Mouse (Mus musculus): ENCODE data around the gene Asb13. TPM values are rescaled to one million over a fixed set of nuclear protein-coding genes. Genes with fewer than 3 reads are reported as not detected.

Asb13 gene
- 4.9 and 5.1 TPM in 2 replicates for polyA plus RNA-seq (2011; ENCODE audit: insufficient read length, low read depth, missing spikeins)

DNA sequence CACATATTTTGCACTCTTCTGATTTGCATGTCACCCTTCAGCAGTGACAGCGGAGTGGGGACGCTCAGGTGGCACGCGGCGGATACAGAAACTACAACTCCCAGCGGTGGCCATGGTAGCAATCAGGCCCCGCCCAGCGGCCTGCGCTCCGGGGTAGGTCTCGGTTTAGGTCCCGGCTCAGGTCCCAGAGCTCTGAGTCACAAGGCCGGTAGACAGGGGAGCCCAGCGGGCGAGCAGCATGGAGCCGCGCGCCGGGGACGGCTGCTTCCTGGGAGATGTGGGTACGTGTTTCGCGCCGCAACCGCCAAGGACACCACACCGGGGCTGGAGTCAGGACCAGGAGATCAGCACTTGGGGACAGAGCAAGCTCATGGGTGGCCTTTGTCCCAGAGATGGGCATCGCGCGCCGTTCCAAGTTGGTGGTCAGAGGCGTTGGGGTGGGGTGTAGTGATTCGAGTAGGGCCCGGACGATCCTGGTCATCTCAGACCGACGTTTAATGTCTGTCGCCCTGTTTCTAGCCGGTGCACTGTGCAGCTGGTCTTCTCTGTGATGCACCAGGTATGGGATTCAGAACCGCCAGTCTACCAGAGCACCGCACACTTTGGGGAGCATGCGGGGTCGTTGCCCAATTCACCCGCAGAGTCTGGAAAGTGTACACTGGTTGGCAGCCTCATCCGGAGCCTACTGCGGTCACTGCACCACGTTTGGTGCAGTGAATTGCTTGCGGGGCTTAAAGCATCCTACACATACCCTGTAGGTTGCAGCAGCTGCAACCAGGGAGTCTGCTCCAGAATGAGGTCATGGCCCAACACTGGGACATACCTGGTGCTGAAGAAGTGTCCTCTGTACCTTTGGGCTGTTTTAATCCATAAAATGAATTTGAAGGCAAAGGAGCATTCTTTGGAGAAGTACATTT, at the start of gene Asb13:
TSS of gene Asb13 (plus strand) at position 138 of the 917 bp plus-strand sequence.
- Histone ChIP-seq H3K4me3 (ENCODE audit: insufficient read depth, low read length) (peak within 1 kb of the TSS; percentile 58), H3K27ac (ENCODE audit: insufficient read depth, low read length) (no peak within 1 kb of the TSS)

GRCm38 (mm10) chr13:3590789-3591188, 43.0 kb upstream of the Asb13 start:
- TF ChIP-seq POLR2A (IDR thresholded peaks at IDR 0.05; ENCODE audit: low read depth, low read length): no peak
- peak; percentile 3; the same call in 1 of the 2 replicates for TF ChIP-seq CTCF (IDR thresholded peaks at IDR 0.05; ENCODE audit: borderline replicate concordance, insufficient read depth, low read length)
- no peak overlapping the region for H3K4me3 ChIP-seq (ENCODE audit: insufficient read depth, low read length)
- no peaks in the 10 kb centered on the region for H3K4me1 ChIP-seq (ENCODE audit: control insufficient read depth, insufficient read depth, low read length)
- H3K27ac ChIP-seq (ENCODE audit: insufficient read depth, low read length): no peak overlapping the region

More for the DNA sequence above, at the start of gene Asb13:
- no peaks in the 10 kb centered on the region for H3K4me1 ChIP-seq (ENCODE audit: control insufficient read depth, insufficient read depth, low read length)
- TF ChIP-seq POLR2A (IDR thresholded peaks at IDR 0.05; ENCODE audit: low read depth, low read length): peak; percentile 82
- TF ChIP-seq CTCF (IDR thresholded peaks at IDR 0.05; ENCODE audit: borderline replicate concordance, insufficient read depth, low read length): no peak

GRCm38 (mm10) chr13:3594311-3594710, 39.5 kb upstream of the Asb13 start:
- no peak for TF ChIP-seq POLR2A (IDR thresholded peaks at IDR 0.05; ENCODE audit: low read depth, low read length)
- Histone ChIP-seq H3K4me3 (ENCODE audit: insufficient read depth, low read length) (no peak overlapping the region), H3K4me1 (ENCODE audit: control insufficient read depth, insufficient read depth, low read length) (no peaks in the 10 kb centered on the region), H3K27ac (ENCODE audit: insufficient read depth, low read length) (no peak overlapping the region)

GRCm38 (mm10) chr13:3596232-3596631, 37.6 kb upstream of the Asb13 start:
- Histone ChIP-seq H3K4me1 (ENCODE audit: control insufficient read depth, insufficient read depth, low read length) (no peaks in the 10 kb centered on the region), H3K4me3 (ENCODE audit: insufficient read depth, low read length) (no peak overlapping the region), H3K27ac (ENCODE audit: insufficient read depth, low read length) (no peak overlapping the region)
- TF ChIP-seq POLR2A (IDR thresholded peaks at IDR 0.05; ENCODE audit: low read depth, low read length) (no peak), CTCF (IDR thresholded peaks at IDR 0.05; ENCODE audit: borderline replicate concordance, insufficient read depth, low read length) (no peak)

DNA sequence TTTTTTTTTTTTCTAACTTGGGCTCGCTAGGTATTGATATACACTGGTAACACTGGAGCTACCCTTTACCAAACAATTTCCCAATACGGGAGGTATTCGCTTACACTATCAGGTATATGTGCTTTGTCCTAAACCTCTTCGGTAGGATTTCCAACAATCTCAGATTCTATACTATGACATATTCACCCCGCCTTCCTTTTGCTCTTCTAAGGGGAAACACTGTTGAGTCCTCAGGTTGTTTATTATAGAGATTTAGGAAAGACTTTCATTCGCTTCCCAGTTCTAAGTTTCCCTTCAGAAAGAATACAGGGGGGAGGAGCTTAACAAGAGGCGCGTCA, 24.1 kb upstream of the Asb13 start:
- H3K4me1 ChIP-seq (ENCODE audit: control insufficient read depth, insufficient read depth, low read length): no peaks in the 10 kb centered on the region
- H3K4me3 ChIP-seq (ENCODE audit: insufficient read depth, low read length): peak overlapping the region; percentile 91
- TF ChIP-seq CTCF (IDR thresholded peaks at IDR 0.05; ENCODE audit: borderline replicate concordance, insufficient read depth, low read length) (no peak), POLR2A (IDR thresholded peaks at IDR 0.05; ENCODE audit: low read depth, low read length) (no peak)
- no peak overlapping the region for H3K27ac ChIP-seq (ENCODE audit: insufficient read depth, low read length)

DNA sequence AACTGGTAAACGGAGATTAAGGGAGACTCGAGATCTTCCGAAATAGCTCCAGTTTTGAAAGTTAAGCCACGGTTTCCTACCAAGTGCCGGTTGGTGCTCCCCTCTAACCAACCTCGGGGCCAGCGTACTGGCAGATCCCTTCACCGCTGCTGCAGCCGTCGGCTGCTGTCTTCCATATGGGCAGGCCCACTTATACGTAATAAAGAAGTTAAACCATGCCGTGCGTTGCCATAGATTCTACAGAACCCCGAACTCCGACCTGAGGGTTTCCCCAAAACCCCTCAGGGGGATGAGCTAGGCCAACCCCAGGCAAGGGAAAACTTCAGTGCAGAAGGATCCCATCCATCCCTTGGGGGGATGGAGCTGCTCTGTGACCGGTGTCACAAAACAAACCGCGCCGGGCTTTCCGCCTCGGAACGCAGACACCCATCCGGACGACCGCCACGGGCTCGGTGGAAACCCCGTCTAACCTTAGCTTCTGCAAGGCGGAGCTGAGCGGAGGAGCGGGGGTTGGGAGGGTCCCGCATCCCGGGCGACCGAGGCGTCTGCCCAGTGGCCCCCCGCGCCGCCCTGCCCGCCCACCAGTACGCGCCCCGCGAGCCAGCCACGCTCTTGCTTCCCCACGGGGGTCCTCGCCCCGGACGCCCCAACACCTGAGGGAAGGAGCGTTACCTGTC, 23.6 kb upstream of the Asb13 start:
- Histone ChIP-seq H3K4me3 (ENCODE audit: insufficient read depth, low read length) (peak overlapping the region; percentile 91), H3K4me1 (ENCODE audit: control insufficient read depth, insufficient read depth, low read length) (no peaks in the 10 kb centered on the region), H3K27ac (ENCODE audit: insufficient read depth, low read length) (peak overlapping the region; percentile 75)
- TF ChIP-seq CTCF (IDR thresholded peaks at IDR 0.05; ENCODE audit: borderline replicate concordance, insufficient read depth, low read length) (no peak), POLR2A (IDR thresholded peaks at IDR 0.05; ENCODE audit: low read depth, low read length) (no peak)

- Histone ChIP-seq H3K4me3 (ENCODE audit: insufficient read depth, low read length) (peak within 1 kb of the TSS; percentile 91), H3K27ac (ENCODE audit: insufficient read depth, low read length) (peak within 1 kb of the TSS; percentile 75), H3K4me1 (ENCODE audit: control insufficient read depth, insufficient read depth, low read length) (no peaks in the 10 kb centered on the region)
- peak; percentile 69 for TF ChIP-seq POLR2A (IDR thresholded peaks at IDR 0.05; ENCODE audit: low read depth, low read length)
- no peak for TF ChIP-seq CTCF (IDR thresholded peaks at IDR 0.05; ENCODE audit: borderline replicate concordance, insufficient read depth, low read length)
These were observed 22.9 kb upstream of the Asb13 start, which contains the start of gene Fam208b for GRCm38 (mm10) chr13:3610795-3611438. Gene Fam208b (minus strand): TSS chr13:3611108.

DNA sequence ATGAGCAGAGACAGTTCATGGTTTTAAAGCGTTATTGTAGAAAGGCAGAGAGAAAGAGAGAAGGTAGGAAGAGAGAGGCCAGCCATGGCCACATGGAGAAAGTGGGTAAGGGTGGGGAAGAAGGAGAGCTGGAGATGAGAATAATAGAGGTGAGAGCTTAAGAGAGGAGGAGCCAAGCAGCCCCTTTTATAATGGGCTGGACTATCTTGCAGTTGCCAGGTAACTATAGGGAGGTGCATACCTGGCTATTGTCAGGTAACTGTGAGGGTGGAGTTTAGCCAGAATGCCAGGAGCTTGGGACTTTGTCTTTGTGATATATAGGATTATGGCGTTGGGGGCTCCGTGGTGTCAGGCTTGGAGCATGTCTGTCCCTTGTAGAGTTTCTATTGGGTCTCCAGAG, 6.7 kb upstream of the Asb13 start:
- no peak overlapping the region for H3K27ac ChIP-seq (ENCODE audit: insufficient read depth, low read length)
- H3K4me1 ChIP-seq (ENCODE audit: control insufficient read depth, insufficient read depth, low read length): no peaks in the 10 kb centered on the region
- TF ChIP-seq CTCF (IDR thresholded peaks at IDR 0.05; ENCODE audit: borderline replicate concordance, insufficient read depth, low read length) (no peak), POLR2A (IDR thresholded peaks at IDR 0.05; ENCODE audit: low read depth, low read length) (no peak)
- no peak overlapping the region for H3K4me3 ChIP-seq (ENCODE audit: insufficient read depth, low read length)

DNA sequence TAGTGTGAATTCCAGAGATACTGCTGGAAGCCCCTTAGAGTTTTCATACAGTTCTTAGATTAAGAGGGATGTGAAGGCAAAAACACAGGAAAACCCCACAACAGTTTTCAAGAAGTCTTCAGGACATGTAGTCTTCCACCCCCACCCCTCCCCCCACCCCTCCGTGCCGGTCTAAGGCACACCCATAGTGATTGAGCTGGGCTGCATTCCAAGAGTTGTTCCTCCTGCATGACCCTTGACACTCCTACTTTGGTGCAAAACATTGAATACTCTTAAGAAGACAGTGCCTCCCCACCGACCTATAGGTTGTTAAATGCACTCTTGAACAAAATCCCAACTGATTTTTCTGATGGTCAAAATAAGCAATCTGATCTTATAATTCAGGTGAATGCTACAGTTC, 5.7 kb upstream of the Asb13 start:
- H3K27ac ChIP-seq (ENCODE audit: insufficient read depth, low read length): no peak overlapping the region
- no peak overlapping the region for H3K4me3 ChIP-seq (ENCODE audit: insufficient read depth, low read length)
- H3K4me1 ChIP-seq (ENCODE audit: control insufficient read depth, insufficient read depth, low read length): no peaks in the 10 kb centered on the region
- TF ChIP-seq POLR2A (IDR thresholded peaks at IDR 0.05; ENCODE audit: low read depth, low read length): no peak
- no peak for TF ChIP-seq CTCF (IDR thresholded peaks at IDR 0.05; ENCODE audit: borderline replicate concordance, insufficient read depth, low read length)

Measured in embryonic fibroblast, embryonic 13.5 days (primary cell).